Mouse (Mus musculus) small intestine, adult 2 months (tissue): ENCODE results near the gene Dazap2. TPM values are rescaled to one million over a fixed set of nuclear protein-coding genes. Genes with fewer than 3 reads are reported as not detected.

Source experiments
- H3K27ac ChIP-seq: fragments of 200-500 bp; 2 replicates; pipeline ENCODE4 v1.5.1; 2012; ENCODE audit warnings: low read depth, low read length, control low read depth, inconsistent platforms; ENCODE audit not compliant: insufficient read depth
- H3K27me3 ChIP-seq: fragments of 200-500 bp; 2 replicates; pipeline ENCODE4 v1.6.1; 2012; ENCODE audit warnings: mild to moderate bottlenecking, moderate library complexity, low read length, inconsistent platforms; ENCODE audit not compliant: control insufficient read depth, insufficient read depth
- H3K36me3 ChIP-seq: fragments of 200-500 bp; 2 replicates; pipeline ENCODE4 v1.6.1; 2012; ENCODE audit warnings: mild to moderate bottlenecking, low read length, control low read depth, inconsistent platforms; ENCODE audit not compliant: control insufficient read depth, insufficient read depth
- H3K4me1 ChIP-seq: fragments of 200-500 bp; 2 replicates; pipeline ENCODE4 v1.6.1; 2012; ENCODE audit warnings: low read length, inconsistent platforms, mixed read lengths; ENCODE audit not compliant: control insufficient read depth, insufficient read depth, insufficient read length
- H3K4me3 ChIP-seq: fragments of 200-500 bp; 2 replicates; pipeline ENCODE4 v1.5.1; 2012; ENCODE audit warnings: low read depth, mild to moderate bottlenecking, control low read depth, inconsistent platforms, low read length, moderate library complexity
- CTCF ChIP-seq: fragments of 200-500 bp; IDR thresholded peaks from 2 replicates; pipeline ENCODE4 v1.5.1; 2012; ENCODE audit warnings: low read depth, mild to moderate bottlenecking, control low read depth, inconsistent platforms, low read length, moderate library complexity, mixed read lengths; ENCODE audit not compliant: insufficient replicate concordance, insufficient read length; ENCODE audit errors: extremely low read depth
- POLR2A ChIP-seq: fragments of 200-500 bp; IDR thresholded peaks from 2 replicates; pipeline ENCODE4 v1.6.1; 2012; ENCODE audit warnings: low read depth, mild to moderate bottlenecking, control low read depth, inconsistent platforms, low read length, moderate library complexity
- WGBS: fragments of 180-500 bp; shearing (Covaris S2); methylation state at CpG from one replicate; pipeline ENCODE4 v1.1.7; 2018; 5-methylcytosine and 5-hydroxymethylcytosine counted together
- polyA plus RNA-seq: library from polyadenylated mRNA; depleted of rRNA; stranded (reverse); fragments of >200 nt; gene quantifications from 2 replicates; pipeline ENCODE4 v1.2.3, GENCODE M21; 2012

Gene Dazap2
- polyA plus RNA-seq, 1 experiment: 1,087 TPM

DNA sequence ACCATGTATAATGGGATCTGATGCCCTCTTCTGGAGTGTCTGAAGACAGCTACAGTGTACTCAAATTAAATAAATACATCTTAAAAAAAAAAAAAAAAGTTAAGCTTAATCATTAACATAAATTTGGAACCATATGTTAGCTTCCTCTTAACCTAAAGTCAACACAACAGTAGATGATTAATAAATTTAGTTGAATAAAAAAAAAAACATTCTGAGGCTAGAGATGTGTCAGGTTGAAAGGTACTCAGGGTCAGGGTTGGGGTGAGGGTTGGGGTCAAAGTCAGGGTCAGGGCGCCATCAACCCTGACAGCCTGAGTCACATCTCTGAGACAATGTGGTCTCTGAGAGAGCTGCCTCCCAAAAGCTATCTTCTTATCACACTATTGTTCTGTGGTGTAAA is 39.1 kb downstream of the Dazap2 start:
- no peaks in the 10 kb centered on the region; the same call in 1 of the 2 replicates for H3K36me3 ChIP-seq
- 42% methylated on average over 1 of the region's 1 CpGs for WGBS
- no peak overlapping the region for H3K4me3 ChIP-seq
- no peaks in the 10 kb centered on the region for H3K27me3 ChIP-seq
- H3K27ac ChIP-seq: no peak overlapping the region
- H3K4me1 ChIP-seq: peaks cover 8% of the 10 kb centered on the region
- TF ChIP-seq CTCF (no peak), POLR2A (no peak)

DNA sequence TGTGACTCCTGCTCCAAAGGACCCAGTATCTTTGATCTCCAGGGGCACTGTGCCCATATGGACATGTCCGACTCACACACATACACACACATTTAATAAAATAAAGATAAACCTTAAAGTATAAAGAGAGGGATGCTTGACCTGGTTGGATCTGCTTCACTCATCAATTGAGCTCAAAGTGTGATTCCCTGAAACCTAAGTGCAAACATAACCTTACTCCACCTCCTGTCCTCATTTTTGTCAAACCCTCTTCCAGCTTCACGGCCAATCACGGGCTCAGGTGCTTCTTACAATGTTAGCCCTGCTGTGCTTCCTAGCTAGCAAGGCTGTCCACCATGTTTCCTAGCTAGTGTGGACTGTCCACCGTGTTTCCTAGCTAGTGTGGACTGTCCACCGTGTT is 40.1 kb downstream of the Dazap2 start:
- WGBS: 91% methylated on average over 5 of the region's 5 CpGs
- TF ChIP-seq POLR2A (no peak), CTCF (no peak)
- Histone ChIP-seq H3K27ac (no peak overlapping the region), H3K4me1 (peaks cover 8% of the 10 kb centered on the region), H3K4me3 (no peak overlapping the region), H3K27me3 (no peaks in the 10 kb centered on the region), H3K36me3 (no peaks in the 10 kb centered on the region; the same call in 1 of the 2 replicates)

DNA sequence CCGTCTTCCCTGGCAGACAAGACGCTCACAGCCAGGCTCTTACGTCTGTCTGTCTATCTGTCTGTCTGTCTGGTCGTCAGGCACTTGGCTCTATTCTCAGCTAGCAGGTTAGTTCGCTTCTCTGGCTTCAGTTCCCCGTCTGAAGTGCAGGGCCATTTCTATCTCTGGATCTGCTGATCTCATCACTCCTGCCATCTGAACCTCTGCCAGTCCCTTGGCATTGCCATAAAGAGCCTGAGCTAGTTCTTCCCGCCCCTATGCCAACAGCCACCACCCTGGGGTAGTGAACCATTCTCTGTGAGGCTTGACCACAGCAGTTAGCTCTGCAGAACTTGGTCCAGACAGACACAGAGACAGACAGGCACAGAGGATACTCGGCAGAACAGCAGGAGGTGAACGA is 45.2 kb downstream of the Dazap2 start:
- TF ChIP-seq POLR2A (no peak), CTCF (no peak)
- Histone ChIP-seq H3K27me3 (no peaks in the 10 kb centered on the region), H3K4me1 (peaks cover 12% of the 10 kb centered on the region; the same call in 1 of the 2 replicates), H3K27ac (no peak overlapping the region), H3K4me3 (no peak overlapping the region), H3K36me3 (no peaks in the 10 kb centered on the region)
- 70% methylated on average over 9 of the region's 9 CpGs for WGBS

DNA sequence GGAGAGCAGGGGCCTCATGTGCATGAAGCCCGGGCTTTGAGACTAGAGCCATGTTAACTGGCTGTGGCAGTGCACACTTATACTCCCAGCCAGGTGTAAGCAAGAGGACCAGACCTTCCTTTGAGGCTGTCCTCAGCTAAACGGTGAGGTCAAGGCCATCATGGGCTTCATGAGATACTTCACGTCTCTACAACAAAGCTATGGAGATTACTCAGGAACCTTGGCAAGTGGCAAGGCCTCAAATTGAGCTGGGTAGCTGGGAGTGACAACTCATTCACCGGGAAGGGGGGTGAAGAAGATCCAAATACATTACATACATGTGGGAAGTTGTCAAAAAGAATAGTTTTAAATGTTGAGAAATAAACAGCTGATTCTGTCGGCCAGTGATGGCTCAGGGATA is 45.7 kb downstream of the Dazap2 start:
- Histone ChIP-seq H3K27me3 (no peaks in the 10 kb centered on the region), H3K4me1 (peaks cover 17% of the 10 kb centered on the region; the same call in 1 of the 2 replicates), H3K27ac (no peak overlapping the region), H3K36me3 (no peaks in the 10 kb centered on the region), H3K4me3 (no peak overlapping the region)
- 91% methylated on average over 5 of the region's 5 CpGs for WGBS
- TF ChIP-seq CTCF (no peak), POLR2A (no peak)

GRCm38 (mm10) chr15:100664813-100665274 is 49.7 kb downstream of the Dazap2 start:
- peaks cover 40% of the 10 kb centered on the region for H3K4me1 ChIP-seq
- H3K36me3 ChIP-seq: no peaks in the 10 kb centered on the region
- no peaks in the 10 kb centered on the region for H3K27me3 ChIP-seq
- WGBS: 45% methylated on average over 9 of the region's 9 CpGs
- no peak overlapping the region for H3K4me3 ChIP-seq
- peak overlapping the region; percentile 28; the same call in 1 of the 2 replicates for H3K27ac ChIP-seq
- no peak for TF ChIP-seq CTCF
- TF ChIP-seq POLR2A: no peak

DNA sequence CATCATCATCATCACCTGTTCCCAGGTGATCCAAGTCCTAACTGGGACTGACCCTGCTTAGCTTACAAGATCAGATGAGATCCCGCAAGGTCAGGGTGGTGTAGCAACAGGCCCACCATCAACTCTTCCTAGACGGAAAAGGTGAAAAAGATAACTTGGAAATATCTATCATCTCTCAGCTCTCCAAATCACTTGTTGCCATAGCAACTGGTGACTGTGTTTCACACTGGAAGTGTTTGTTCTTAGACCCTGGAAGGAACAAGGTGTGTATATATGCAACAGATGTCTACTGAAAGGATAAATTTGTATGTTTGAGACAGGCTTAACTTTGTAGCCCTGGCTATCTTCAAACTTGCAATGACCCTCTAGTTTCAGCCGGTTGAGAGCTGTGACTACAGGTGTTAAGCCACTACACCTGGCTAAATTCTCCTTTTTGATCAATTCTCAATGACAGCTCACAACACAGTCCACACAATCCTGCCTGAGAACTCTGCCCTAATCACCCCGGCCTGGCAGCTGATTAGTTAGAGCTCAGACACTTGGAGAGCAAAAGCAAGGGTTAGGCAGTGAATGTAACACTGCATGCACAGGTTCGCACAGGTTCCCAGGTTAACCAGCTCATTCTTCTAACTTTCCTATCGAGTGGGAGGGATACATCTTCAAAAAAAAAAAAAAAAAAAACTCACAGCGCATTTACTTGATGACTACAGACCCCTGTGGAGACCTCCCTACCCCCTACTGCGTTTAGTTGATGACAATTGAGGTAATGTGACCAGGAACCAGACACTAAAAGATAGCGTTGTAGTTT is 50.5 kb downstream of the Dazap2 start:
- no peaks in the 10 kb centered on the region for H3K27me3 ChIP-seq
- TF ChIP-seq POLR2A: no peak
- TF ChIP-seq CTCF: no peak
- WGBS: 24% methylated on average over 9 of the region's 9 CpGs
- no peak overlapping the region for H3K4me3 ChIP-seq
- H3K36me3 ChIP-seq: no peaks in the 10 kb centered on the region
- H3K4me1 ChIP-seq: peaks cover 38% of the 10 kb centered on the region
- H3K27ac ChIP-seq: peak overlapping the region; percentile 96

- Histone ChIP-seq H3K36me3 (no peaks in the 10 kb centered on the region), H3K27ac (peak overlapping the region; percentile 96), H3K27me3 (no peaks in the 10 kb centered on the region), H3K4me1 (peaks cover 38% of the 10 kb centered on the region), H3K4me3 (peak overlapping the region; percentile 40)
- 3% methylated on average over 7 of the region's 7 CpGs for WGBS
- TF ChIP-seq POLR2A (0 out of 2 replicates have a peak, but pooled peaks have one; percentile 21), CTCF (no peak)
Observed at GRCm38 (mm10) chr15:100666219-100666696, 51.1 kb downstream of the Dazap2 start.
